Mouse (Mus musculus): ENCODE results near the gene Camta1.

DNA sequence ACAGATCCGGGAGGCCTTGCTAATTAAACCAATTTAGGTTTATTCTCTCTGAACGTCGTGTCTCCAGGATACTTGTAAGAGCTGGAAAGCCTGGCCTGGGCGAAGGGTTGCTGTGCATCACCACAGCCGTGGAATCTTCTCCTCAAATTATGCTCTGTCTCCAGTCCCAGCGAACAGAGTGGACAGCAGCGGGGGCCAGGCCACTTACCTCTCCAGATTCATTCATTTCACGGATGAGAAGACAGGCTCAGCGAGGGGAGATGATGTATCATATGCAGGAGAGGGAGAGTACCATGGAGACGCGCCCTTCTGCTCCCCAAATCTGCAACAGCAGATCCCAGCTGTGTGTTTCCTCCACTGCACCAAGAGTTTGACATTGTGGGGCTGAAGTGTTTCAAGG, 711.6 kb downstream of the Camta1 start:
- TF ChIP-seq CTCF (IDR thresholded peaks at IDR 0.05; ENCODE audit: borderline replicate concordance, insufficient read depth, low read depth, low read length) (no peak), POLR2A (IDR thresholded peaks at IDR 0.05; ENCODE audit: borderline replicate concordance, insufficient read depth, low read length) (no peak)
